Mouse (Mus musculus) cerebellum, postnatal 10 days (tissue): ENCODE results near the gene Tssk2.

Experiments used
- DNase-seq, 2 experiments: peaks; one replicate each; pipeline ENCODE4 v3.0.0; 2021; ENCODE audit warnings: mixed read lengths in 2 of 2

Gene Tssk2

DNA sequence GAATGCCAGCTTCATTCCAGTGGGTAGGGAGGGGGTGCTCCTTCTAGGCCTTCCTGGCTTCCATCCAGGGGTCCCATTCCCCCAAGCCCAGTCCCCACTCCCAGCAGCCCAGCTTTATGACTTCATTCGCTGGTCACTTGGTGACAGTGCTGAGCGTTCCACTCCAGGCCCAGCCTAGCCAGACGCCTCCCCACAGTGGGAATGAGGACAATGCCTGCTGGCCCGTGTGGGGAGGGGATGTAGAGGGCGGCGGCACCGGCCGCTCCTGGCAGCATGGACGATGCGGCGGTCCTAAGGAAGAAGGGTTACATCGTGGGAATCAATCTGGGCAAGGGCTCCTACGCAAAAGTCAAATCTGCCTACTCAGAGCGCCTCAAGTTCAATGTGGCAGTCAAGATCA is at the start of gene Tssk2, which contains the start of gene Dgcr2:
Tssk2 (plus strand) TSS at position 176 of the 400 bp plus-strand sequence.
Dgcr2 (minus strand) TSS at position 101 of the 400 bp plus-strand sequence.
- DNase-seq = no peak

DNA sequence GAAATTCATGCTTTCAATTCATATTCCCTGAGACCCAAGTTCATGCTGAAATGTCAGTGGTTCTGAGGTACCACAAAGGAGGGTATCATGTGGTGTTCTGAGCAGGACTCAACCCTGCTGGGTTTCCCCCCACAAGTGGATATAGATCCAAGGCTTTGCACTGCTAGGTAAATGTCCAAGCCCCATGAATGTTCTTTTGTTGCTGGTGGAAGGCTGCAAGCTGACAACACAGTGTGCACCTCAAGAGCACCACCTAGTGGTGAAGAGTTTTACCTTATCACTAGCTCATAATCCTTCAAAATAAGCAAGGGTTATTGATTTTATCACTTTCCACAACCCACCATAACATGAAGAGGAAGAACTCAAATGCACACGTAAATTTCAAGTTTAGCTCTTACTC is 49.5 kb upstream of the Tssk2 start:
- peak; percentile 84 to 95 for DNase-seq

- no peak for DNase-seq
These were observed 49.0 kb upstream of the Tssk2 start for GRCm38 (mm10) chr16:17849486-17849885.

DNA sequence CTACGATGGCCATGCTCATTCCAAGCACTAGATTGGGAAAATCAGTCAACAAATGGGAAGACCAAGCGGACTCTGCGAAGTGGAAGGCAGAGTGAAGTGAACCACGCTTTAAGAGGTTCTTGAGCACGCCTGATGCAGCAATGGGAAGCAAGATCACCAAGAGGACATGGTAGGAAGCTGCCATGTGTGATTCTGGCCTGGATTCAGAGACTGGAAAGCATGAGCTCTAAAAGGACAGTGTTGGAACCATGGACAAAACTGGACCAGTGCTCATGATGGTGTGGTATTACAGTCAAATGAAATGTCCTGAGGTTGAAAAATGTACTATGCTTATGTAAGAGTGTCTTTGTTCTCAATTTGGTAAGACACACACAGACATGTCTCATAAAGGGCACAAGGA is 47.1 kb upstream of the Tssk2 start:
- DNase-seq = no peak

DNA sequence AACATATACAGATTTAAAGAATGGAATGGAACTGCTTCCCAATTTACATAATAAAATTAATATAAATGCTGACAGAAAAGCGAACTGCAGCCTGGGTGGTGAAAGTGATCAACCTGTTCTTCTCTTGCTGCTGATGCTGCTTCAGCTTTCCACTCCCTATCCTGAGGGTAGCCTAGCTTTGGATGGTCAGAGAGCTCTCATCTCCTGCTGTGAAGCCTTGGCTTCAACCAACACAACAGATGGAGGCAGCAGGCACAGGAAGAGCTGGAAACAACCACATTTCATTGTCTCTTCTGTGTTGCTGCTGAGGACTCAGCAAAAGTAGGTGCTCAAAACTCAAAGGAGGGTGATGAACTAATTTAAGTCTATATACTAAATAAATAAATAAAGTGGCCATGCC is 46.6 kb upstream of the Tssk2 start:
- peak; percentile 92 to 93 for DNase-seq

DNA sequence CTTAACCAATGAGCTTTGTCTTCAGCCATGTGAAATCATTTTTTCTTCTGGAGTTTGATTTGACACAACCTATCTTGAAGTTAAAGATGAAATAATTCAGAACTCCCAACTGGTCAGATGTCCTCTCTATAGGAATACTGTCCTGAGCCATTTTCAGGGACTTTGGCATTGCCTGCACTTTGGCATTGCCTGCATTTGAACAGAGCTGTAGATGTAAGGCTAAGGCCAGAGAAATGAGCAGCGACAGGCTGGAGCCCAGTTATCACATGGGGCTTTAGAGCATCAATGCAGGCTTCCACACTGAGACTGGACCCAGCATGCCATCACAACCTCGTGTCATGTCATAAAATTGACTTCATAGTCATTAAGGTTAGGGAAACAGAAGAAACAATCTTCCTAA is 45.2 kb upstream of the Tssk2 start:
- no peak for DNase-seq

GRCm38 (mm10) chr16:17857157-17857556 is 41.3 kb upstream of the Tssk2 start:
- DNase-seq = no peak

DNA sequence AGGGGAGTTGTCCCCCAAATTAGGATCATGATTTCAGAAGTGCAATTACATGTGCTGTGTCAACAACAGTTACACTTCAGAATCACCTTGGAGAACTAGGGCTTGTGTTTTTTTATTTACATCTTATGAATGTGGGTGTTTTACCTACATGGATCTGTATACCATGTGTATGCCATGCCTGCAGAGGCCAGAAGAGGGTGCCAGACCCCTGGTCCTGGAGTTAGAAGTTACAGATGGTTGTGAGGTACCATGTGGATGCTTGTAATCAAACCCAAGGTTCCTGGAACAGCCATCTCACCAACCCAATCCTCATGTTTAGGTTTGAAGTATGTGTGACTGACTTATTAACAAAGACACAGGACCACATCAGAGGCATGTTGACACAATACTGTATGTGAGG is 39.8 kb upstream of the Tssk2 start:
- DNase-seq = peak; percentile 59 to 64

DNA sequence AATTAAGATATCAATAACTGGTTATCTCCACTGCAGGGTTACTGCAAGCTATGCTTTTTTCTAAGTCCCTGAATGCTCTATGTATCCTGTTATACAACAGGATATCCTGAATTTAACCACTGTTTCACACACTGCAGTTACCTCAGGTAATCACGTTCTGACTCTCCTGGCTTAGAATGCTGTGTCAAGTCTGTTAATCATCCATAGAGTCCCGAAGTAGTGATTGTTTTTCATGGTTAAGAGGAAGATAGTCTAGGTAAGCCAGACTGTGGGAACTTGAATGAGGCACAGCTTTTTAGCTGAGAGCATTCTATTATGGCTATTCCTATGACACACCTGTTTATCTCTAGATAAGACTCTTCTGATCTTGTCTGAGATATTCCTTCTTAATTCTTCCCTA is 33.1 kb upstream of the Tssk2 start:
- no peak for DNase-seq

- peak in 1 of 2 experiments; percentile 23 for DNase-seq
These were observed 32.7 kb upstream of the Tssk2 start for GRCm38 (mm10) chr16:17865770-17866169.

DNA sequence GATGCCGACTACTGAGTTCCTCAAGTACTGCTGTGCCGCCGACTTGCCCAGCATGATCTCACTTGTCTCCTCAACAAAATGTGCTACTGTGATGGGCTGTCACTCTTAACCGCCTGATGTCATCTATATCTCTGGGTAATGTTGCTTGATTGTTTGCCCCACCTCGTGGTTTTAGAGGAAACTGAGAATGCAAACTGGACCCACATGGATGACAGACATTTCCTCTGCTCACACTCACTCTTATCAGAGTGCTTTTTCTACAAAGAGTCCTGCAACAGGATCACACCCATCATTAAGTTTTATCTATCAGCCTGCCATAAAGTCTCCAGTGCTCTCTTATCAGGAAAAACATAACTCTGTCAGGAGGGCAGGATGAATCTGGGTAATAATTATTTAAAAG is 27.2 kb upstream of the Tssk2 start:
- no peak for DNase-seq

- no peak for DNase-seq
These were observed 25.4 kb upstream of the Tssk2 start for GRCm38 (mm10) chr16:17872995-17873394.

- no peak for DNase-seq
These were observed 23.3 kb upstream of the Tssk2 start for GRCm38 (mm10) chr16:17875174-17875573.

DNA sequence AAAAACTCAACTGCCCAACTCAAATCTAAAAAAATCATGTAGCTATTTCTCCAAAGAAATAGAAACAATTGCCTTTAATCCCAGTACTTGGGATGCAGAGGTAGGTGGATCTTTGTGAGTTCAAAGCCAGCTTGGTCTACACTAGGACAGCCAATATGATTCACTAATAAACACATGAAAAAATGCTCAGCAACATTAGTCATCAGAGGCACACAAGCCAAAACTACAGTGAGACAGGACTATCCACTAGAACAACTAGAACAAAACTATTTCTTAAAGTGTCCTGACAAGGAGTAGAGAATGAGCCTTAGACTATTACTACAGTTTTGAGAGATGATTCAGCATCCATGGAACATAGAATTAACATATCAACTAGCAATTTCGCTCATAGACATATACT is 22.3 kb upstream of the Tssk2 start:
- no peak for DNase-seq

DNA sequence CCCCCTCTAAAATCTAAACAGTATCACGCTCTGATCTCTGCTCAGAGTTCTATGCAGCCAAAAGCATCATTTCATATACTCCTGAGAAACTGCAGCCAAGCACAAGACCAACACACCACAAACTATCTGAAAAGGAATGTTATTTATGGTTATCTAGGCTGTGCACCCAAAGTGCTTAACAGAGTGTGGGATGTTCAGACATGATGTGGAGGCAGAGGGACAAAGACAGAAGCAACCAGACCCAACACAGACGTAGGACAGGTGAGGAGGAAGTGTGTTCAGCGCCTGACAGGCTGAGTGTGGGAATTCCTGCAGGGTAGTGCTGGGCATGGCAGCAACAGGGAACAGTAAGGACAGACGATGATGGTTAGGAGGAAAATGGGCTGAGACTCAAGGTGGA is 18.9 kb upstream of the Tssk2 start:
- no peak for DNase-seq

DNA sequence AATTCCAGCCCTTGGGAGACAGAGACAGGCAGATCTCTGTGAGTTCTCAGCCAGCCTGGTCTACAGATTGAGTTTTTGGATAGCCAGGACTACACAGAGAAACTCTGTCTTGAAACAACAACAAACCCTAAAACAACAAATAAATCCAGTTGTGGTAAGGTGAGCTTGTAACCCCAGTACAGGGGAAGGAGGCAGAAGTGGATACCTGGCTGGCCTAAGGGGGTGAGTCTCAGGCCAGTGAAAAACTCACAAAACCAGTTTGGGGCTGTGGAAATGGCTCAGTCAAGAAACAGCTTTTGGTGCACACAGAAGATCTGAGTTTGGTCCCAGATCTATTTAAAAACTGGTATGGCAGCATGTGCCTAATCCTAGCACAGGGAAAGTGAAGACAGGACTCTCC is 16.2 kb upstream of the Tssk2 start:
- no peak for DNase-seq

GRCm38 (mm10) chr16:17884116-17884515 is 14.3 kb upstream of the Tssk2 start:
- no peak for DNase-seq

GRCm38 (mm10) chr16:17889689-17890341 is 8.6 kb upstream of the Tssk2 start:
- DNase-seq = peak; percentile 39 to 44

DNA sequence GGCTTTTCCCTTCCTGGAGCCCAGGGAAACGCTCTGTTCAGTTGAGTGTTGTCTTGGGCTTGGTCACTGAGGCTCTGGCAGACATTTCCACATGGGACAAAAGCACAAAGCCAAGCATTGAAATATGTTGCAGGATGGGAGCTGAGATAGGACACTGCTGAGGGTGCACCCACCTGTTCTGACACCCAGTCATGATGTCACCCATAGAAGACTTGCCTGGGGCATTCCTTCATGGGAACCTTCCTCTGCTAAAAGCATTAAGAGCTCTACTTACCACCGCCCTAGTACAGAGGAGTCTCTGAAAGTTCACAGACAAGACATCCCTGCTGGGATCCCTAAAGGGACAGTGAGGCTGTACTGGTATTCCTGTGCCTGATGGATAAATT is 8.1 kb upstream of the Tssk2 start:
- DNase-seq = peak in 1 of 2 experiments; percentile 46

- DNase-seq = peak; percentile 97
These were observed 7.4 kb upstream of the Tssk2 start for GRCm38 (mm10) chr16:17890917-17891566.

GRCm38 (mm10) chr16:17891567-17891959 is 6.9 kb upstream of the Tssk2 start, which contains the start of gene Gm20518:
Gene Gm20518, minus strand, starts transcription at chr16:17891671.
- peak; percentile 100 for DNase-seq

DNA sequence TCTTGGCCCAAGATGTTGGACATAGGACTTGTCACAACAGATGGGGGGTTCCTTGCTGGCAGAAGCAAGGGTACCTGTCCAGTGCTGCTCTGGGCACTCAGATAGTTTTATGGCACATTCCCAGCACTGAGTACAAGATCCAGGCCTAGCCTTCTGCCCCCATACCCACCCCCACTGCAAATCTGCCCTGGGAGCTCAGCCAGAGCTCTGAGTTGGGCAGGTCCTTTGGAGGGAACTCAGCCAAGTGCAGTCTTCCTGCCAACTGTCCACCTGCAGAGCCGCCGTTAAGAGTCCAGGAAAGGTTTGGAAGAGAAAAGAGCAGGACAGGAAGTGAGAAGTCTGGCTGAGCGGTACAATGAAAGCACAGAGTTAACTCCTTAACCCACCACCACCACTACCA is 5.8 kb upstream of the Tssk2 start:
- peak; percentile 93 to 95 for DNase-seq

DNA sequence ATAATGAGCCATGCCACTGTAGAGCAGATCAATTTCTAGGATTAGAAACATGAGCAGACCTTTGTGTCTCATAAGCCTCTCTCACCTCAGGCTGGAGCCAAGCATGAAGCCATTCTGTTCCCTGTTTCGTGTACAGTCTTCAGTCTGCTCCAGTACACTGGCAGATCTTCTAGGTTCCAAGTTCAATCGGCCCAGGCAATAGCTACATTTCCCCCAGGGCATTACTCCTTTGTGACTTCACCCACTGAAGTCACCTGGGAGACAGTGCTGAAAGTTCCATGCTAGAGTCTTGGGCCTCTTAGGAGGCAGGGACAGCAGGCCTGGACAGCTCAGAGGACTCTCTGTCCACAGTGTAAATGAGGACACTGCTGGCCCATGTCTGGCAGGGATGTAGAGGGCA is 4.5 kb upstream of the Tssk2 start, which contains the start of gene Tssk1:
Tssk1 (plus strand) TSS at position 301 of the 400 bp plus-strand sequence.
- DNase-seq = no peak

DNA sequence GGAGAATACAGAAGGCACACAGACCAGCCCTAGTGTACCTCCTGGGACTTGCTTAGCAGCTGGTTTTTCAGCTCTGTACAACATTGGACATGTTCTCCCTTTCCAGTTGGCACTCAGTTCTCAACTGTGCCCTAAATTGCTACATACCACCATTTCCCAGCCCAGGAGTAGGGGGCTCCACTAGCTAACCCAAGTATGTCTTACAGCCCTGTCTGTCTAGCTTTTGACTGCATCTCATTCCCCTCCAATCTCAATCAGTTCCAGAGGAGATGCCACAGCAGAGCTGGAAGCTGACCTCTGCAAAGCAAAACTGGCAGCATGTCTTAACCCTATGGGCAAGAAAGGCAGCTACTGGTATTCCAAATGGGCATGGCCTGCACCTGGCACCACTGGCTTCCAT is 2.3 kb upstream of the Tssk2 start:
- no peak for DNase-seq
